Mouse (Mus musculus) forebrain, embryonic 12.5 days (tissue): ENCODE data around the gene Hadha. TPM values are rescaled to one million over a fixed set of nuclear protein-coding genes. Genes with fewer than 3 reads are reported as not detected.

Experiments
- ATAC-seq: fragments of 200-750 bp; cut with Nextera tagmentation; 2 replicates; pipeline ENCODE4 v1.8.0; 2017; ENCODE audit warnings: moderate TSS enrichment; ENCODE audit not compliant: low FRiP score
- H3K27ac ChIP-seq: fragments of 300-500 bp; sonication (generic); 2 replicates; pipeline ENCODE4 v1.5.1; 2016; ENCODE audit warnings: mild to moderate bottlenecking
- H3K27me3 ChIP-seq: fragments of 300-500 bp; sonication (generic); 2 replicates; pipeline ENCODE4 v1.6.1; 2016; ENCODE audit warnings: mild to moderate bottlenecking
- H3K36me3 ChIP-seq: fragments of 300-500 bp; sonication (generic); replicated peaks from 2 replicates; pipeline ENCODE4 v1.6.1; 2016; ENCODE audit warnings: mild to moderate bottlenecking
- H3K4me1 ChIP-seq: fragments of 300-500 bp; sonication (generic); 2 replicates; pipeline ENCODE4 v1.6.1; 2016
- H3K4me2 ChIP-seq: fragments of 300-500 bp; sonication (generic); 2 replicates; pipeline ENCODE4 v1.6.1; 2016; ENCODE audit warnings: mild to moderate bottlenecking, moderate library complexity
- H3K4me3 ChIP-seq: fragments of 300-500 bp; sonication (generic); replicated peaks from 2 replicates; pipeline ENCODE4 v1.5.1; 2016; ENCODE audit warnings: mild to moderate bottlenecking
- H3K9ac ChIP-seq: fragments of 300-500 bp; sonication (generic); 2 replicates; pipeline ENCODE4 v1.6.1; 2016; ENCODE audit warnings: mild to moderate bottlenecking
- H3K9me3 ChIP-seq: fragments of 300-500 bp; sonication (generic); 2 replicates; pipeline ENCODE4 v1.6.1; 2016
- WGBS: fragments of 180-500 bp; shearing (Covaris S2); methylation state at CpG from one replicate; pipeline ENCODE4 v1.1.7; 2016; 5-methylcytosine and 5-hydroxymethylcytosine counted together
- polyA plus RNA-seq: library from polyadenylated mRNA; unstranded; fragments of >200 nt; fragmentation: Nextera tagmentation; extraction: Ambion mirVana; gene quantifications from 2 replicates; pipeline ENCODE4 v1.2.1, GENCODE M21; 2016

The Hadha gene
- polyA plus RNA-seq, 1 experiment from 2014 or later: 86.8 TPM

DNA sequence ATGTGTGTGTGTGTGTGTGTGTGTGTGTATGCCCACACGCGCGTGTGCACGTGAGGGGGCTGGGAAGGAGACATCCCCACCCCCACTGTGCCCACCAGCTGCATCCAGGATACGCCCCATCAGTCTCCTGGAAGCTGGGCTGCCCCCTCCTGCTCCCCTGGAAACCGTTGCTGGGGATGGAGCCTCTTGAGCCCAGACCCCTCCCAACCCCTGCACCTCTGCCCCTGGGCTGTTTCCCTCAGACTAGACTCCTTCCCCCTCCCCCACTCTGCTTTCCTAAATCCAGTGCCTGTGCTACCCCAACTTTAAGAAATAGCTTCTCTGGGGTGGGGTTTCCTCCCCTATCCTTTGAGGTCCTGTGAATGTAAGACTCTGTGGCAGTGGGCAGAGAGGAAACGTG lies 47.8 kb downstream of the Hadha start:
- Histone ChIP-seq H3K27ac (peak overlapping the region; percentile 89), H3K4me2 (peak overlapping the region; percentile 95), H3K9me3 (no peaks in the 10 kb centered on the region), H3K4me3 (peak overlapping the region; percentile 71), H3K27me3 (peaks cover 8% of the 10 kb centered on the region), H3K9ac (peak overlapping the region; percentile 84; the same call in 1 of the 2 replicates), H3K36me3 (peaks cover 12% of the 10 kb centered on the region; the same call in 1 of the 2 replicates), H3K4me1 (peaks cover 69% of the 10 kb centered on the region)
- peak; percentile 68 for ATAC-seq
- 0% methylated on average over 7 of the region's 7 CpGs for WGBS

- peak overlapping the region; percentile 71 for H3K4me3 ChIP-seq
- peak overlapping the region; percentile 95 for H3K4me2 ChIP-seq
- H3K36me3 ChIP-seq: peaks cover 9% of the 10 kb centered on the region; the same call in 1 of the 2 replicates
- ATAC-seq: 0 out of 2 replicates have a peak, but pooled peaks have one; percentile 2
- no peaks in the 10 kb centered on the region; the same call in 1 of the 2 replicates for H3K9me3 ChIP-seq
- peaks cover 67% of the 10 kb centered on the region for H3K4me1 ChIP-seq
- peaks cover 4% of the 10 kb centered on the region for H3K27me3 ChIP-seq
- peak overlapping the region; percentile 89 for H3K27ac ChIP-seq
- peak overlapping the region; percentile 84 for H3K9ac ChIP-seq
- WGBS: 5% methylated on average over 2 of the region's 2 CpGs
Observed at GRCm38 (mm10) chr5:30106756-30107155, 48.2 kb downstream of the Hadha start.

GRCm38 (mm10) chr5:30105668-30106300 lies 49.2 kb downstream of the Hadha start, which contains the start of gene 3110082J24Rik:
Gene 3110082J24Rik (minus strand): TSS chr5:30106086.
- Histone ChIP-seq H3K9ac (peak within 1 kb of the TSS; percentile 84), H3K36me3 (peaks cover 8% of the 10 kb centered on the region; the same call in 1 of the 2 replicates), H3K4me1 (peaks cover 57% of the 10 kb centered on the region), H3K4me2 (peak within 1 kb of the TSS; percentile 95), H3K4me3 (peak within 1 kb of the TSS; percentile 71), H3K27me3 (no peaks in the 10 kb centered on the region; the same call in 1 of the 2 replicates), H3K9me3 (no peaks in the 10 kb centered on the region; the same call in 1 of the 2 replicates), H3K27ac (peak within 1 kb of the TSS; percentile 89)
- under 1% methylated on average over 27 of the region's 29 CpGs for WGBS
- ATAC-seq: peak; percentile 61

DNA sequence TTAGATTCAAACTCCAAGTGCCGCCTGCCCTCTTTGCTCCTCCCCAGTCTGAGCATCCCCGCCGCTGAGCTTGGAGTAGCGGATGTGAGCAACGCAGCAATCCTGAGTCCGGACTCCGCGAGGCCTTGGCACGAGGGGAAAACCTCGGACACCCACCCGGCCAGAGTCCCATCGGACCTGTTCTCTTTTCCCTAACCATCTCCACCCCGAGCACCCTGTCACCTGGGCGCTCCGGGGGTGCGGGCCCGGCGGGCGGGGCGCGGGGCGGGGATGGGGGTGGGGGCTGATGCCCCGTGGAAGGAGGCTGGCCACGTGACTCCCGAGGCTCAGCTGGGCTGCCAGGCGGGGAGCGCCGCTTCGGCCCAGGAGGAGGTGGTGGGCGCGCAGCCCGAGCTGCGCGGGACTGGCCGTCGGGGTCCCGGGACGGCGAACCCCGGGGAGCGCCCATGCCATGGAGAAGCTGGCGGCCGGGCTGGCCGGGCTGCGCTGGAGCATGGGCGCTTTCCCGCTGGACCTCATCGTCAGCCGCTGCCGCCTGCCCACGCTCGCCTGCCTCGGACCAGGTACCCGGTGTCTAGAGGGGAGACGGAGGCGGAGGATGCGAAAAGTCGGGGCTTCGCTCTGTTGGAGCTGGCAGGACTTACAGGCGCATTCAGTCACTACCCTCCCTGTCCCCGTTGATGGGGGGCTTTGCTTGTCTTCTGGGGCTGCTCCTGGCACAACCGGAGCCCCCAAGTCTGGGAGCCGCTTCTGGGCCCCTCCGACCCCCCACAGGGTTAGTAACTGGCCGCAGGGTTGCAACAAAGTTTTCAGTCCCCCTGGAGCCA lies 49.9 kb downstream of the Hadha start, which contains the start of gene Garem2:
Gene Garem2, plus strand, starts transcription at position 321 of the 827 bp plus-strand sequence.
- H3K36me3 ChIP-seq: peaks cover 8% of the 10 kb centered on the region; the same call in 1 of the 2 replicates
- no peaks in the 10 kb centered on the region; the same call in 1 of the 2 replicates for H3K27me3 ChIP-seq
- H3K9ac ChIP-seq: peak within 1 kb of the TSS; percentile 84
- under 1% methylated on average over 57 of the region's 65 CpGs for WGBS
- H3K27ac ChIP-seq: peak within 1 kb of the TSS; percentile 89
- peaks cover 50% of the 10 kb centered on the region for H3K4me1 ChIP-seq
- peak within 1 kb of the TSS; percentile 95 for H3K4me2 ChIP-seq
- peak; percentile 57 for ATAC-seq
- peak within 1 kb of the TSS; percentile 71 for H3K4me3 ChIP-seq
- H3K9me3 ChIP-seq: no peaks in the 10 kb centered on the region; the same call in 1 of the 2 replicates

DNA sequence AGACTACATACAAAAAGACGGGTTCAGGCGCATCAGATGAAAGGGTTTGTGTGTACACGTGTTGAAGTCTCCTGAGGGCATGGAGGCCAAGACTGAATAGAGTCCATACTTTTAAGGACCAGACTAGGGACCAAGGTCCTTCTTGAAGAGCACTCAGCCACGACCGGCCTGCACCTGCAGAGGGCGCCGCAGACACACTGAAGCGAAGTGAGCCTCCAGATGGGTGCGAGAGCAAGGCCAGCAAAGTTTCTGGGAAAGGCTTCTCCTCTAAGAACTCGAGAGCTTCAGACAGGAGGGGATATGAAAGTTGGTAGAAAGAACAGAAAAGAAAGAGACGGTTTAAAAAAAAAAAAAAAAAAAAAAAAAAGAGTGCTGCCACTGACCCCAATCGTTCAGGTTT lies 50.6 kb downstream of the Hadha start:
- Histone ChIP-seq H3K4me1 (peaks cover 43% of the 10 kb centered on the region), H3K4me2 (peak overlapping the region; percentile 95), H3K27ac (peak overlapping the region; percentile 89), H3K36me3 (peaks cover 8% of the 10 kb centered on the region; the same call in 1 of the 2 replicates), H3K4me3 (peak overlapping the region; percentile 71), H3K27me3 (no peaks in the 10 kb centered on the region; the same call in 1 of the 2 replicates), H3K9me3 (no peaks in the 10 kb centered on the region; the same call in 1 of the 2 replicates), H3K9ac (peak overlapping the region; percentile 84)
- under 1% methylated on average over 12 of the region's 12 CpGs for WGBS
- ATAC-seq: 0 out of 2 replicates have a peak, but pooled peaks have one; percentile 13

GRCm38 (mm10) chr5:30103340-30103739 lies 51.6 kb downstream of the Hadha start:
- peaks cover 34% of the 10 kb centered on the region for H3K4me1 ChIP-seq
- H3K27ac ChIP-seq: no peak overlapping the region
- no peak overlapping the region for H3K4me3 ChIP-seq
- WGBS: 89% methylated on average over 3 of the region's 3 CpGs
- no peaks in the 10 kb centered on the region; the same call in 1 of the 2 replicates for H3K9me3 ChIP-seq
- H3K9ac ChIP-seq: no peak overlapping the region
- 0 out of 2 replicates have a peak, but pooled peaks cover 3% of the 10 kb centered on the region for H3K36me3 ChIP-seq
- no peaks in the 10 kb centered on the region; the same call in 1 of the 2 replicates for H3K27me3 ChIP-seq
- no peak overlapping the region for H3K4me2 ChIP-seq
- ATAC-seq: no peak

DNA sequence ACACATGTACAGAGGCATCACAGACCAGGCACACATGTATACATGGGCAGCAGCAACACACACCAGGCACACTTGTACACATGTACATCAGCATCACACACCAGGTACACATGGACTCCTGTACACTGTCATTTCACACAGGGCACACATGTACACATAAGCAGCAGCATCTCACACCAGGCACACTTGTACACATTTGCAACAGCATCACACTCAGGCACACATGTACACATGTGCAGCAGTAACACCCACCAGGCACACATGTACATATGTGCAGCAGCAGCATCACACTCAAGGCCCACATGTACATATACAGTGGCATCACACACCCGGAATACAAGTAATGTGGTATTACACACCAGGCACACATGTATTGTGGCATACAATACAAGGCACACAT lies 56.7 kb downstream of the Hadha start:
- no peaks in the 10 kb centered on the region; the same call in 1 of the 2 replicates for H3K9me3 ChIP-seq
- no peak for ATAC-seq
- H3K27ac ChIP-seq: no peak overlapping the region
- no peak overlapping the region for H3K4me3 ChIP-seq
- H3K9ac ChIP-seq: no peak overlapping the region
- 90% methylated on average over 1 of the region's 1 CpGs for WGBS
- no peaks in the 10 kb centered on the region for H3K36me3 ChIP-seq
- H3K27me3 ChIP-seq: no peaks in the 10 kb centered on the region
- no peak overlapping the region for H3K4me2 ChIP-seq
- no peaks in the 10 kb centered on the region for H3K4me1 ChIP-seq

DNA sequence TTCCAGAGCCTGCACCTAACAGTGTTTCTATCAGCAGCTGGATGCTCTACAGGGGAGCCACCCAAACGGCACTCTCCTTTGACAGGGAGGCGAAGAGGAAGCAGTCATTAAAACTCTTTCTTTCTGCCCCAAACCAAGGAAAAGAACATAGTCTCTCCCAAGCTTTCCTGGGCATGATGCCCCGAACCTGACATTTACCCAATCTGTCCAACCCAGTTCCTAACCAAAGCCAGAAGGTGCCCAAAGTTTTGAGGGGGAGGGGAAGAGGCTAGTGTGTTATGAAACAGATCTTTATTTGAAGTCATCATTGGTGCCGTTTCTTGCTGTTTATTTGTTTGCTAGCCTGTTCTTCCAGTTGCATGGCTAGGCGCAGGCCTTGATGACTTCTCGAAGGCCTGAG lies 59.2 kb downstream of the Hadha start:
- no peak for ATAC-seq

GRCm38 (mm10) chr5:30094399-30094798 lies 60.6 kb downstream of the Hadha start:
- Histone ChIP-seq H3K9ac (no peak overlapping the region), H3K9me3 (no peaks in the 10 kb centered on the region), H3K4me3 (no peak overlapping the region), H3K4me1 (no peaks in the 10 kb centered on the region), H3K4me2 (no peak overlapping the region), H3K27ac (no peak overlapping the region), H3K36me3 (no peaks in the 10 kb centered on the region), H3K27me3 (no peaks in the 10 kb centered on the region)
- WGBS: 64% methylated on average over 2 of the region's 2 CpGs
- no peak for ATAC-seq

More for the DNA sequence above, 59.2 kb downstream of the Hadha start:
- H3K4me2 ChIP-seq: no peak overlapping the region
- H3K4me3 ChIP-seq: no peak overlapping the region
- no peak overlapping the region for H3K9ac ChIP-seq
- H3K36me3 ChIP-seq: no peaks in the 10 kb centered on the region
- no peaks in the 10 kb centered on the region for H3K9me3 ChIP-seq
- 73% methylated on average over 6 of the region's 6 CpGs for WGBS
- no peaks in the 10 kb centered on the region for H3K4me1 ChIP-seq
- H3K27me3 ChIP-seq: no peaks in the 10 kb centered on the region
- no peak overlapping the region for H3K27ac ChIP-seq

DNA sequence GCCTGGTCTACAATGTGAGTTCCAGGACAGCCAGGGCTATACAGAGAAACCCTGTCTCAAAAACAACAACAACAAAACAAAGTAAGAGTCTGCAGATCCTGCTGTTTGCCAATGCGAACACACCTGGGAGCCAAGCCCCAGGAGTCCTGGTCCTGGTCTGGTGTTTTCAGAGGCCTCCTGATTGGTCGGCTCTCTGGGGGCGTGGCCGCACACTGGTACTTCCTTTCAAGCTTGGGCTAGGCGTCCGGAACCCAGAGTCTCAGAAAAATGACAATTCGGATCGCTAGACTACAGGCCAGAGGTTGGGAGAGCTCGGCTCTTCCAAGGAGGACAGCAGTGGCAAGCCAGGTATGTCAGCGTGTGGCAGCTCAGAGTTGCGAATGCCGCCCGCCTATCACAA lies 62.3 kb downstream of the Hadha start:
- H3K4me1 ChIP-seq: no peaks in the 10 kb centered on the region
- H3K4me2 ChIP-seq: no peak overlapping the region
- H3K27me3 ChIP-seq: no peaks in the 10 kb centered on the region
- WGBS: 63% methylated on average over 13 of the region's 13 CpGs
- no peak overlapping the region for H3K9ac ChIP-seq
- H3K27ac ChIP-seq: no peak overlapping the region
- no peak for ATAC-seq
- H3K36me3 ChIP-seq: no peaks in the 10 kb centered on the region
- H3K4me3 ChIP-seq: no peak overlapping the region
- no peaks in the 10 kb centered on the region for H3K9me3 ChIP-seq

DNA sequence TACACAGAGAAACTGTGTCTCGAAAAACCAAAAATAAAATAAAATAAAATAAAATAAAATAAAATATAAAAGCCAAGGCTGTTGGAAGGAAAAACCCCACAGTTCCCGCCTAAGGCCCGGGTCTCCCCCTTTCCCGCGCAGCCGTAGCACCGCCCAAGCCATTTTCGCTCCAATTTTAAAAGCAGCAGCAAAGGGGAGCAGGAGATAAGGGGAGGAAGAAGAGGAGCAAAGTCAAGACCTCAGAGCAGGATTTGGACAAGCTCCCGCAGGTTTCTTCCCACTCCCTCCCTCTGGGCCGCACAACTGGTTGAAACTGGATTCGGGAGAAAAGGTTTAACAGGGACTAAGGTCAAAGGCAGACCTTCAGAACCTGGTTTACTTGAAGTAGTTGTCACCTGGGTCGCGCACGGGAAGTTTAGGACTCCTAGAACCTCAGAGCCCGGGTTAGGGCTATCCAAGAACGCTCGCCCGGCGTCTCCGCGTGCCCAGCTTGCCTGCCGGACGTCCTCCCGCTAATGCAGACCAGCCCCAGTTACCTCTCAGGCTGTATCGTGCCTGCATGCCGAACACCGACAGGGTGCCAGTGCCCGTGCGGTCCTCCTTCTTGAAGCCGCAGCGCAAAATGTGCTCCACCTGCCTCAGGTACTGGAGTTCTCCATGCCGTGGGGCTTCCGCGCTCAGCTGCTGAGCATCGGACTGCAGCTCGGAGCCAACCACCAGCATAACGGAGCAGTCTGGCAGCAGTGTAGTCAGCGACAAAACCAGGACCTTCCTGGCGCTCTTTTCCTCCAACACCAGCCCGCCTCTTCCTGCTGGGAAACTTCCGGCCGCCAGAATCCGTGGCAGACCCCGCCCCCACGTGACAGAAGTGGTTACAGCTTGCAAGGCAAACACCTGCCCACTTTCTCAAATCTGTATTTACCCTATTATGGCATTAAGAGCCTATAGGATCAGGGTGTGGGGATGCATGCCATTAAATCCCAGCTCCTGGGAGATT lies 81.8 kb downstream of the Hadha start, which contains the start of gene Tyms:
Gene Tyms, minus strand, starts transcription at position 793 of the 997 bp plus-strand sequence.
- H3K36me3 ChIP-seq: peaks cover 33% of the 10 kb centered on the region
- WGBS: under 1% methylated on average over 45 of the region's 45 CpGs
- peak; percentile 93 for ATAC-seq
- peaks cover 15% of the 10 kb centered on the region for H3K4me1 ChIP-seq
- H3K27ac ChIP-seq: peak within 1 kb of the TSS; percentile 85
- H3K4me3 ChIP-seq: peak within 1 kb of the TSS; percentile 78
- H3K9ac ChIP-seq: peak within 1 kb of the TSS; percentile 87
- H3K4me2 ChIP-seq: peak within 1 kb of the TSS; percentile 79
- no peaks in the 10 kb centered on the region for H3K9me3 ChIP-seq
- H3K27me3 ChIP-seq: no peaks in the 10 kb centered on the region
